29 mouse cellular contexts compared by ENCODE assay signal in the genomic region with DNA sequence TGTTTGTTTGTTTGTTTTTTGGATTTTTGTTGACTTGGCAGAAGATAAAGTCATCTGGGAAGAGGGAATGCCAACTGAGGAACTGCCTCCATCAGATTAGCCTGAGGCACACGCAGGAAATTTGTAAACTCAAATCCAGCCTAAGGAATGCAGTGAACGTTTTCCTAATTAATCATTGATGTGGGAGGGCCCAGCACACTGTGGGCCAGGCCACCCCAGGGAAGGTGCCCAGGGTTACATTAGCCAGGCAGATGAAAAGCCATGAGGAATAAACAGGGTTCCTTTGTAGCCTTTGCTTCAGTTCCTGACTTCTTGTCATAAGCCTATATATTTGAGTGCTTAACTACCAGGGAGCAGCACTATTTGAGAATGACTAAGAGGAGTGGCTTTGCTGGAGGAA. TPM values are rescaled to one million over a fixed set of nuclear protein-coding genes. Genes with fewer than 3 reads are reported as not detected.
DNase-seq lines count a peak whose midpoint lies in the region; ATAC-seq and TF ChIP-seq lines count a peak whose summit lies in the region.
"Had no signal": no experiment of that assay in that cellular context is flagged by ENCODE, and none has a peak within 500 bp of the region (broad histone marks: within the 10 kb centered on the region; RNA-seq: fewer than 3 reads in every experiment).

No protein-coding gene starts in this region.

- no peak for ATAC-seq in neural tube, embryonic 11.5 days (ENCODE audit: insufficient read depth, low FRiP score, low TSS enrichment)
- ATAC-seq in Patski, result no peak
- no peak for ATAC-seq in forebrain, embryonic 15.5 days (replicated peaks)
- no peak for ATAC-seq in hindbrain, embryonic 11.5 days (ENCODE audit: low FRiP score)
- ATAC-seq: forebrain, embryonic 16.5 days; hindbrain, embryonic 16.5 days had no signal

- no peaks in the 10 kb centered on the region for H3K4me1 ChIP-seq in neural tube, embryonic 11.5 days (ENCODE audit: control insufficient read depth, insufficient read depth, low read length)
- H3K4me1 ChIP-seq in forebrain, embryonic 15.5 days, result 0 out of 2 replicates have a peak, but pooled peaks cover 1% of the 10 kb centered on the region
- no peaks in the 10 kb centered on the region for H3K4me1 ChIP-seq in hindbrain, embryonic 11.5 days (replicated peaks; ENCODE audit: control insufficient read depth, insufficient read depth, low read length)
- H3K4me1 ChIP-seq: embryonic facial prominence, embryonic 10.5 days; embryonic facial prominence, embryonic 13.5 days had no signal

- no peak overlapping the region for H3K9ac ChIP-seq in neural tube, embryonic 11.5 days (ENCODE audit: low read length)
- H3K9ac ChIP-seq in forebrain, embryonic 15.5 days (replicated peaks), result no peak overlapping the region
- no peak overlapping the region for H3K9ac ChIP-seq in hindbrain, embryonic 11.5 days (ENCODE audit: low read depth, low read length)
- H3K9ac ChIP-seq: embryonic facial prominence, embryonic 13.5 days; forebrain, embryonic 12.5 days; hindbrain, embryonic 13.5 days had no signal

- POLR2A ChIA-PET in Patski (lab: Charles Lee), result no interaction called here

- H3K27me3 ChIP-seq in neural tube, embryonic 11.5 days (ENCODE audit: control insufficient read depth, insufficient read depth, low read length), result no peaks in the 10 kb centered on the region
- H3K27me3 ChIP-seq in Patski, result no peaks in the 10 kb centered on the region
- no peaks in the 10 kb centered on the region for H3K27me3 ChIP-seq in forebrain, embryonic 15.5 days
- no peaks in the 10 kb centered on the region for H3K27me3 ChIP-seq in hindbrain, embryonic 11.5 days (ENCODE audit: control insufficient read depth, insufficient read depth, low read length)
- H3K27me3 ChIP-seq: embryonic facial prominence, embryonic 13.5 days; forebrain, embryonic 12.5 days; hindbrain, embryonic 13.5 days had no signal

- in situ Hi-C loops in Patski (cut with MboI; ENCODE audit: low pct_unique_long_range_greater_than_20kb), result no loop called here

- CTCF ChIA-PET in Patski (lab: Charles Lee), result no interaction called here

- no peaks in the 10 kb centered on the region for H3K9me3 ChIP-seq in neural tube, embryonic 11.5 days (ENCODE audit: control insufficient read depth, low read length)
- no peaks in the 10 kb centered on the region; the same call in 1 of the 2 replicates for H3K9me3 ChIP-seq in forebrain, embryonic 15.5 days
- H3K9me3 ChIP-seq in hindbrain, embryonic 11.5 days (ENCODE audit: control insufficient read depth, low read length), result no peaks in the 10 kb centered on the region

- H3K4me2 ChIP-seq in neural tube, embryonic 11.5 days (ENCODE audit: low read depth), result no peak overlapping the region
- no peak overlapping the region for H3K4me2 ChIP-seq in forebrain, embryonic 15.5 days (replicated peaks)
- no peak overlapping the region for H3K4me2 ChIP-seq in hindbrain, embryonic 11.5 days (replicated peaks; ENCODE audit: low read depth, low read length)
- H3K4me2 ChIP-seq: embryonic facial prominence, embryonic 13.5 days; forebrain, embryonic 12.5 days; heart, embryonic 11.5 days; hindbrain, embryonic 13.5 days had no signal

- no peak overlapping the region for H3K27ac ChIP-seq in neural tube, embryonic 11.5 days (ENCODE audit: low read depth, low read length)
- H3K27ac ChIP-seq in forebrain, embryonic 15.5 days (replicated peaks), result no peak overlapping the region
- H3K27ac ChIP-seq in hindbrain, embryonic 11.5 days (ENCODE audit: low read depth, low read length), result no peak overlapping the region
- H3K27ac ChIP-seq: embryonic facial prominence, embryonic 10.5 days; embryonic facial prominence, embryonic 13.5 days; forebrain, embryonic 12.5 days; hindbrain, embryonic 13.5 days had no signal

- TF ChIP-seq CTCF in Patski (IDR thresholded peaks at IDR 0.05), result peak; percentile 8

- 47% methylated on average over 2 of the region's 2 CpGs for WGBS in neural tube, embryonic 11.5 days
- WGBS in forebrain, embryonic 15.5 days, result 46% methylated on average over 2 of the region's 2 CpGs
- WGBS in hindbrain, embryonic 11.5 days, result 46% methylated on average over 2 of the region's 2 CpGs

- H3K4me3 ChIP-seq in neural tube, embryonic 11.5 days (ENCODE audit: low read depth, low read length), result no peak overlapping the region
- H3K4me3 ChIP-seq in forebrain, embryonic 15.5 days, result no peak overlapping the region
- H3K4me3 ChIP-seq in hindbrain, embryonic 11.5 days (ENCODE audit: low read depth, low read length), result no peak overlapping the region
- H3K4me3 ChIP-seq: embryonic facial prominence, embryonic 10.5 days; embryonic facial prominence, embryonic 13.5 days; erythroblast, embryonic 14.5 days; forebrain, embryonic 12.5 days; hindbrain, embryonic 13.5 days had no signal

- no peaks in the 10 kb centered on the region for H3K36me3 ChIP-seq in neural tube, embryonic 11.5 days (ENCODE audit: control insufficient read depth, insufficient read depth, low read length)
- no peaks in the 10 kb centered on the region for H3K36me3 ChIP-seq in forebrain, embryonic 15.5 days
- no peaks in the 10 kb centered on the region for H3K36me3 ChIP-seq in hindbrain, embryonic 11.5 days (ENCODE audit: control insufficient read depth, insufficient read depth, low read length)
- H3K36me3 ChIP-seq: embryonic facial prominence, embryonic 10.5 days; embryonic facial prominence, embryonic 13.5 days; forebrain, embryonic 12.5 days; hindbrain, embryonic 13.5 days had no signal

- peak; percentile 17 for DNase-seq in kidney, adult 9 months
- DNase-seq in kidney, postnatal 4 days, result no peak
- peak; percentile 7 for DNase-seq in neural tube, embryonic 11.5 days (ENCODE audit: low spot score)
- DNase-seq in neural tube, embryonic 10.5 days (ENCODE audit: extremely low spot score, low spot score), result no peak
- no peak for DNase-seq in Patski (ENCODE audit: low read depth, low spot score)
- DNase-seq in mesoderm, embryonic 11.5 days (ENCODE audit: low read depth, low spot score), result peak; percentile 14
- no peak for DNase-seq in hindbrain, embryonic 11.5 days (ENCODE audit: low spot score)
- DNase-seq: adrenal gland, adult 2 months; adrenal gland, postnatal 25 days; cerebellum, adult 11-12 months; cerebellum, adult 8-10 months; cerebellum, postnatal 10 days; cerebellum, postnatal 36 days; embryo, embryonic 11 days; gastrocnemius, postnatal 10 days; gastrocnemius, postnatal 36 days had no signal

RNA-seq across cellular contexts. Expression of gene Ccdc185, which starts 44.1 kb away (rescaled TPM):
- polyA plus RNA-seq in neural tube, embryonic 11.5 days (2014; fragmentation: Nextera tagmentation; extraction: Ambion mirVana), result not detected in 2 replicates
- polyA plus RNA-seq in Patski (2021), result not detected
- polyA plus RNA-seq in forebrain, embryonic 15.5 days (2015; fragmentation: Nextera tagmentation; extraction: Ambion mirVana), result not detected in 2 replicates
- not detected in 2 replicates for polyA plus RNA-seq in hindbrain, embryonic 11.5 days (2014; fragmentation: Nextera tagmentation; extraction: Ambion mirVana)
- polyA plus RNA-seq: adrenal gland, adult 2 months; brain, embryonic 14.5 days; cortical plate, adult 2 months; embryonic facial prominence, embryonic 10.5 days; embryonic facial prominence, embryonic 13.5 days; erythroblast, embryonic 14.5 days; forebrain, embryonic 12.5 days; forebrain, embryonic 16.5 days; heart, embryonic 11.5 days; heart, embryonic 14.5 days; heart, postnatal 0 days; hindbrain, embryonic 13.5 days; hindbrain, embryonic 16.5 days had no signal

RNA-seq across cellular contexts. Expression of gene Susd4, which starts 58.8 kb away (rescaled TPM):
- 29.1 and 30.0 TPM in 2 replicates for polyA plus RNA-seq in neural tube, embryonic 11.5 days (2014; fragmentation: Nextera tagmentation; extraction: Ambion mirVana)
- 21.5 TPM for polyA plus RNA-seq in Patski (2021)
- 33.6 and 36.7 TPM in 2 replicates for polyA plus RNA-seq in forebrain, embryonic 15.5 days (2015; fragmentation: Nextera tagmentation; extraction: Ambion mirVana)
- polyA plus RNA-seq in hindbrain, embryonic 11.5 days (2014; fragmentation: Nextera tagmentation; extraction: Ambion mirVana), result 25.9 and 27.2 TPM in 2 replicates
- polyA plus RNA-seq: erythroblast, embryonic 14.5 days had no signal

Comparison
In these comparisons a context has a peak if more than half of its experiments do, and no peak if none do; other contexts are left out.
1. DNase-seq: peak in kidney, adult 9 months (single experiment), neural tube, embryonic 11.5 days (single experiment) and mesoderm, embryonic 11.5 days (single experiment); none in kidney, postnatal 4 days (0 of 2), neural tube, embryonic 10.5 days (single experiment), Patski (single experiment) and hindbrain, embryonic 11.5 days (single experiment).